Mouse (Mus musculus) liver, embryonic 15.5 days (tissue): ENCODE results near the gene Ncbp2. TPM values are rescaled to one million over a fixed set of nuclear protein-coding genes. Genes with fewer than 3 reads are reported as not detected.
A peak's percentile ranks its signal among the peaks of the same experiment; 100 is the strongest.

Source experiments
- ATAC-seq: fragments of 200-750 bp; cut with Nextera tagmentation; 2 replicates; pipeline ENCODE4 v1.8.0; 2017; ENCODE audit warnings: moderate number of reproducible peaks, mild to moderate bottlenecking, moderate library complexity; ENCODE audit not compliant: insufficient read depth
- H3K27ac ChIP-seq: fragments of 300-500 bp; sonication (generic); replicated peaks from 2 replicates; pipeline ENCODE4 v1.5.1; 2015; ENCODE audit warnings: mild to moderate bottlenecking, inconsistent platforms
- H3K27me3 ChIP-seq: fragments of 300-500 bp; sonication (generic); 2 replicates; pipeline ENCODE4 v1.6.1; 2015; ENCODE audit warnings: mild to moderate bottlenecking, inconsistent platforms
- H3K36me3 ChIP-seq: fragments of 300-500 bp; sonication (generic); replicated peaks from 2 replicates; pipeline ENCODE4 v1.6.1; 2015; ENCODE audit warnings: moderate library complexity, mild to moderate bottlenecking, inconsistent platforms
- H3K4me1 ChIP-seq: fragments of 300-500 bp; sonication (generic); replicated peaks from 2 replicates; pipeline ENCODE4 v1.6.1; 2015; ENCODE audit warnings: inconsistent platforms
- H3K4me2 ChIP-seq: fragments of 300-500 bp; sonication (generic); 2 replicates; pipeline ENCODE4 v1.6.1; 2015; ENCODE audit warnings: moderate library complexity, mild to moderate bottlenecking, inconsistent platforms
- H3K4me3 ChIP-seq: fragments of 300-500 bp; sonication (generic); replicated peaks from 2 replicates; pipeline ENCODE4 v1.5.1; 2015; ENCODE audit warnings: mild to moderate bottlenecking, inconsistent platforms
- H3K9ac ChIP-seq: fragments of 300-500 bp; sonication (generic); 2 replicates; pipeline ENCODE4 v1.6.1; 2015; ENCODE audit warnings: moderate library complexity, mild to moderate bottlenecking, inconsistent platforms
- H3K9me3 ChIP-seq: fragments of 300-500 bp; sonication (generic); replicated peaks from 2 replicates; pipeline ENCODE4 v1.6.1; 2016; ENCODE audit warnings: inconsistent platforms
- WGBS: fragments of 180-500 bp; shearing (Covaris S2); methylation state at CpG from one replicate; pipeline ENCODE4 v1.1.7; 2015; ENCODE audit warnings: mixed read lengths; ENCODE audit not compliant: insufficient replicate concordance; 5-methylcytosine and 5-hydroxymethylcytosine counted together
- polyA plus RNA-seq: library from polyadenylated mRNA; unstranded; fragments of >200 nt; fragmentation: Nextera tagmentation; extraction: Ambion mirVana; gene quantifications from 2 replicates; pipeline ENCODE4 v1.2.1, GENCODE M21; 2015

Ncbp2 gene
- polyA plus RNA-seq, 1 experiment from 2014 or later: 28.3 TPM

GRCm38 (mm10) chr16:31975258-31975657, 26.9 kb downstream of the Ncbp2 start:
- no peak overlapping the region for H3K4me2 ChIP-seq
- H3K9me3 ChIP-seq: no peaks in the 10 kb centered on the region
- no peak overlapping the region for H3K4me3 ChIP-seq
- no peaks in the 10 kb centered on the region for H3K4me1 ChIP-seq
- H3K9ac ChIP-seq: no peak overlapping the region
- H3K36me3 ChIP-seq: peaks cover 59% of the 10 kb centered on the region
- no peak overlapping the region for H3K27ac ChIP-seq
- no peak for ATAC-seq
- no peaks in the 10 kb centered on the region for H3K27me3 ChIP-seq
- 76% methylated on average over 4 of the region's 4 CpGs for WGBS

GRCm38 (mm10) chr16:31979501-31979900, 31.2 kb downstream of the Ncbp2 start:
- no peak for ATAC-seq
- H3K36me3 ChIP-seq: peaks cover 44% of the 10 kb centered on the region
- H3K4me3 ChIP-seq: no peak overlapping the region
- H3K4me1 ChIP-seq: no peaks in the 10 kb centered on the region
- no peaks in the 10 kb centered on the region for H3K9me3 ChIP-seq
- H3K9ac ChIP-seq: no peak overlapping the region
- no peaks in the 10 kb centered on the region for H3K27me3 ChIP-seq
- H3K4me2 ChIP-seq: no peak overlapping the region
- 81% methylated on average over 3 of the region's 3 CpGs for WGBS
- no peak overlapping the region for H3K27ac ChIP-seq

- Histone ChIP-seq H3K4me1 (no peaks in the 10 kb centered on the region), H3K4me3 (no peak overlapping the region), H3K27ac (no peak overlapping the region), H3K36me3 (peaks cover 39% of the 10 kb centered on the region), H3K9ac (no peak overlapping the region), H3K27me3 (no peaks in the 10 kb centered on the region), H3K9me3 (no peaks in the 10 kb centered on the region), H3K4me2 (no peak overlapping the region)
- 66% methylated on average over 5 of the region's 5 CpGs for WGBS
- no peak for ATAC-seq
Observed at GRCm38 (mm10) chr16:31980946-31981345, 32.6 kb downstream of the Ncbp2 start.

GRCm38 (mm10) chr16:31992039-31992438, 43.7 kb downstream of the Ncbp2 start:
- no peaks in the 10 kb centered on the region for H3K27me3 ChIP-seq
- no peaks in the 10 kb centered on the region for H3K9me3 ChIP-seq
- H3K4me3 ChIP-seq: no peak overlapping the region
- peaks cover 28% of the 10 kb centered on the region for H3K36me3 ChIP-seq
- no peak for ATAC-seq
- H3K4me2 ChIP-seq: no peak overlapping the region
- H3K9ac ChIP-seq: no peak overlapping the region
- H3K4me1 ChIP-seq: 0 out of 2 replicates have a peak, but pooled peaks cover 3% of the 10 kb centered on the region
- H3K27ac ChIP-seq: no peak overlapping the region
- WGBS: 53% methylated on average over 1 of the region's 1 CpGs

GRCm38 (mm10) chr16:31993195-31993594, 44.9 kb downstream of the Ncbp2 start:
- Histone ChIP-seq H3K27ac (peak overlapping the region; percentile 51; the same call in 1 of the 2 replicates), H3K9ac (no peak overlapping the region), H3K4me1 (0 out of 2 replicates have a peak, but pooled peaks cover 3% of the 10 kb centered on the region), H3K9me3 (no peaks in the 10 kb centered on the region), H3K4me3 (no peak overlapping the region), H3K4me2 (no peak overlapping the region), H3K36me3 (peaks cover 25% of the 10 kb centered on the region; the same call in 1 of the 2 replicates), H3K27me3 (no peaks in the 10 kb centered on the region)
- ATAC-seq: 0 out of 2 replicates have a peak, but pooled peaks have one; percentile 12
- 84% methylated on average over 4 of the region's 4 CpGs for WGBS

- Histone ChIP-seq H3K4me2 (no peak overlapping the region), H3K4me3 (no peak overlapping the region), H3K9me3 (no peaks in the 10 kb centered on the region), H3K9ac (no peak overlapping the region), H3K36me3 (peaks cover 17% of the 10 kb centered on the region), H3K27ac (no peak overlapping the region; the same call in 1 of the 2 replicates), H3K27me3 (no peaks in the 10 kb centered on the region), H3K4me1 (0 out of 2 replicates have a peak, but pooled peaks cover 3% of the 10 kb centered on the region)
- ATAC-seq: no peak
Observed at GRCm38 (mm10) chr16:31993946-31994345, 45.6 kb downstream of the Ncbp2 start.

GRCm38 (mm10) chr16:31996371-31996770, 48.1 kb downstream of the Ncbp2 start:
- Histone ChIP-seq H3K9ac (no peak overlapping the region), H3K9me3 (no peaks in the 10 kb centered on the region), H3K36me3 (peaks cover 5% of the 10 kb centered on the region; the same call in 1 of the 2 replicates), H3K27me3 (no peaks in the 10 kb centered on the region), H3K4me1 (peaks cover 12% of the 10 kb centered on the region), H3K4me3 (no peak overlapping the region), H3K4me2 (no peak overlapping the region), H3K27ac (no peak overlapping the region)
- peak; percentile 49 for ATAC-seq
- 74% methylated on average over 5 of the region's 5 CpGs for WGBS

- Histone ChIP-seq H3K27ac (peak within 1 kb of the TSS; percentile 85), H3K4me2 (peak within 1 kb of the TSS; percentile 94), H3K9ac (peak within 1 kb of the TSS; percentile 83), H3K4me3 (peak within 1 kb of the TSS; percentile 82), H3K4me1 (peaks cover 32% of the 10 kb centered on the region), H3K9me3 (no peaks in the 10 kb centered on the region), H3K36me3 (no peaks in the 10 kb centered on the region; the same call in 1 of the 2 replicates), H3K27me3 (no peaks in the 10 kb centered on the region)
- peak; percentile 93 for ATAC-seq
- WGBS: under 1% methylated on average over 66 of the region's 66 CpGs
Observed at GRCm38 (mm10) chr16:32002509-32003477, 54.5 kb downstream of the Ncbp2 start, which contains the start of gene Senp5. TSS of gene Senp5 (minus strand) at chr16:32003287.

GRCm38 (mm10) chr16:32004731-32005130, 56.4 kb downstream of the Ncbp2 start:
- no peaks in the 10 kb centered on the region for H3K36me3 ChIP-seq
- H3K9me3 ChIP-seq: no peaks in the 10 kb centered on the region
- peaks cover 29% of the 10 kb centered on the region for H3K4me1 ChIP-seq
- H3K9ac ChIP-seq: no peak overlapping the region
- no peaks in the 10 kb centered on the region for H3K27me3 ChIP-seq
- ATAC-seq: no peak
- H3K4me2 ChIP-seq: no peak overlapping the region
- WGBS: 83% methylated on average over 3 of the region's 3 CpGs
- no peak overlapping the region for H3K27ac ChIP-seq
- no peak overlapping the region for H3K4me3 ChIP-seq

- ATAC-seq: peak; percentile 56; the same call in 1 of the 2 replicates
- peak overlapping the region; percentile 62 for H3K27ac ChIP-seq
- H3K4me1 ChIP-seq: peaks cover 1% of the 10 kb centered on the region
- H3K36me3 ChIP-seq: no peaks in the 10 kb centered on the region
- WGBS: 59% methylated on average over 10 of the region's 10 CpGs
- H3K9me3 ChIP-seq: no peaks in the 10 kb centered on the region
- H3K4me2 ChIP-seq: peak overlapping the region; percentile 29
- no peak overlapping the region for H3K9ac ChIP-seq
- H3K27me3 ChIP-seq: no peaks in the 10 kb centered on the region
- H3K4me3 ChIP-seq: no peak overlapping the region; the same call in 1 of the 2 replicates
Observed at GRCm38 (mm10) chr16:32008529-32009293, 60.4 kb downstream of the Ncbp2 start.

- no peak overlapping the region for H3K27ac ChIP-seq
- H3K36me3 ChIP-seq: no peaks in the 10 kb centered on the region
- H3K27me3 ChIP-seq: no peaks in the 10 kb centered on the region
- WGBS: 30% methylated on average over 5 of the region's 5 CpGs
- H3K4me2 ChIP-seq: peak overlapping the region; percentile 23; the same call in 1 of the 2 replicates
- no peaks in the 10 kb centered on the region for H3K4me1 ChIP-seq
- no peaks in the 10 kb centered on the region for H3K9me3 ChIP-seq
- peak; percentile 42; the same call in 1 of the 2 replicates for ATAC-seq
- H3K4me3 ChIP-seq: no peak overlapping the region
- no peak overlapping the region for H3K9ac ChIP-seq
Observed at GRCm38 (mm10) chr16:32009913-32010312, 61.6 kb downstream of the Ncbp2 start.
